Mouse (Mus musculus) cerebellum, adult 2 months (tissue): ENCODE data around the gene Tmem9. TPM values are rescaled to one million over a fixed set of nuclear protein-coding genes. Genes with fewer than 3 reads are reported as not detected.
A peak's percentile ranks its signal among the peaks of the same experiment; 100 is the strongest.

Source experiments
- DNase-seq, 2 experiments: peaks; one replicate each; pipeline ENCODE4 v3.0.0; 2021
- H3K27ac ChIP-seq: fragments of 200-500 bp; 2 replicates; pipeline ENCODE4 v1.5.1; 2012; ENCODE audit warnings: low read length, control low read depth, inconsistent platforms; ENCODE audit not compliant: insufficient read depth
- H3K27me3 ChIP-seq: fragments of 200-500 bp; 2 replicates; pipeline ENCODE4 v1.6.1; 2012; ENCODE audit warnings: inconsistent platforms, mild to moderate bottlenecking, low read length, moderate library complexity; ENCODE audit not compliant: control insufficient read depth, insufficient read depth
- H3K4me1 ChIP-seq: fragments of 200-500 bp; 2 replicates; pipeline ENCODE4 v1.6.1; 2011; ENCODE audit warnings: low read length; ENCODE audit not compliant: control insufficient read depth, insufficient read depth
- H3K4me3 ChIP-seq: fragments of 200-500 bp; replicated peaks from 2 replicates; pipeline ENCODE3; 2011; ENCODE audit warnings: mild to moderate bottlenecking, low read depth, low read length, control low read depth; ENCODE audit not compliant: insufficient read depth
- CTCF ChIP-seq: fragments of 200-500 bp; IDR thresholded peaks from 2 replicates; pipeline ENCODE4 v1.5.1; 2011; ENCODE audit warnings: low read depth, mild to moderate bottlenecking, control low read depth, low read length, moderate library complexity, borderline replicate concordance; ENCODE audit not compliant: insufficient read depth
- POLR2A ChIP-seq: fragments of 200-500 bp; IDR thresholded peaks from 2 replicates; pipeline ENCODE4 v1.6.1; 2011; ENCODE audit warnings: low read length, control low read depth, borderline replicate concordance; ENCODE audit not compliant: insufficient read depth
- WGBS: fragments of 180-500 bp; shearing (Covaris S2); methylation state at CpG from one replicate; pipeline ENCODE4 v1.1.7; 2018; 5-methylcytosine and 5-hydroxymethylcytosine counted together
- polyA plus RNA-seq: library from polyadenylated mRNA; depleted of rRNA; stranded (reverse); fragments of >200 nt; gene quantifications from 2 replicates; pipeline ENCODE4 v1.2.3, GENCODE M21; 2012; rRNA removed

Tmem9 gene
- polyA plus RNA-seq, 1 experiment: 141 TPM

GRCm38 (mm10) chr1:136076086-136076485 lies 68.1 kb downstream of the Tmem9 start:
- DNase-seq: peak; percentile 41 to 63
- WGBS: 3% methylated on average over 3 of the region's 3 CpGs
- H3K27ac ChIP-seq: no peak overlapping the region

GRCm38 (mm10) chr1:136077656-136078055 lies 69.7 kb downstream of the Tmem9 start:
- Histone ChIP-seq H3K27ac (no peak overlapping the region), H3K27me3 (no peaks in the 10 kb centered on the region), H3K4me3 (no peak overlapping the region), H3K4me1 (no peaks in the 10 kb centered on the region)
- no peak for DNase-seq
- 43% methylated on average over 4 of the region's 4 CpGs for WGBS
- TF ChIP-seq POLR2A (no peak), CTCF (no peak)

More at GRCm38 (mm10) chr1:136076086-136076485, 68.1 kb downstream of the Tmem9 start:
- Histone ChIP-seq H3K4me3 (no peak overlapping the region), H3K27me3 (no peaks in the 10 kb centered on the region), H3K4me1 (no peaks in the 10 kb centered on the region)
- no peak for TF ChIP-seq POLR2A
- peak; percentile 98 for TF ChIP-seq CTCF

- Histone ChIP-seq H3K27me3 (no peaks in the 10 kb centered on the region), H3K27ac (no peak overlapping the region), H3K4me3 (no peak overlapping the region), H3K4me1 (no peaks in the 10 kb centered on the region)
- WGBS: 100% methylated on average over 1 of the region's 1 CpGs
- no peak for TF ChIP-seq POLR2A
- no peak for DNase-seq
Measured at GRCm38 (mm10) chr1:136081161-136081560, 73.2 kb downstream of the Tmem9 start.

Other genes with a start within 250 kb of the Tmem9 start
- gene Phlda3, start 242.0 kb upstream of the Tmem9 start, polyA plus RNA-seq: 72.7 and 93.0 TPM in 2 replicates
- gene Tnni1, start 228.7 kb upstream of the Tmem9 start, polyA plus RNA-seq: 22.1 and 25.9 TPM in 2 replicates
- 0.76 and 1.2 TPM in 2 replicates for gene Lad1, start 189.6 kb upstream of the Tmem9 start, polyA plus RNA-seq
- gene Tnnt2, start 171.8 kb upstream of the Tmem9 start, polyA plus RNA-seq: 1.4 and 2.8 TPM in 2 replicates
- 0.07 and 0.08 TPM in 2 replicates for gene Pkp1, start 88.9 kb upstream of the Tmem9 start, polyA plus RNA-seq
- 0.33 and 0.65 TPM in 2 replicates for gene Igfn1, start 1.8 kb upstream of the Tmem9 start, polyA plus RNA-seq
- gene Ascl5, start 42.7 kb downstream of the Tmem9 start, polyA plus RNA-seq: not detected in 2 replicates
- gene Cacna1s, start 44.6 kb downstream of the Tmem9 start, polyA plus RNA-seq: 1.2 and 1.3 TPM in 2 replicates
- 19.1 and 21.0 TPM in 2 replicates for gene Kif21b, start 123.2 kb downstream of the Tmem9 start, polyA plus RNA-seq
- 0.63 and 1.0 TPM in 2 replicates for gene Mroh3, start 204.7 kb downstream of the Tmem9 start, polyA plus RNA-seq
- 1.4 and 1.8 TPM in 2 replicates for gene Inava, start 226.1 kb downstream of the Tmem9 start, polyA plus RNA-seq